Mouse (Mus musculus) adrenal gland, postnatal 4 days (tissue): Measurements from ENCODE around the gene Unc45b. TPM values are rescaled to one million over a fixed set of nuclear protein-coding genes. Genes with fewer than 3 reads are reported as not detected.
A peak's percentile ranks its signal among the peaks of the same experiment; 100 is the strongest.

Experiments used
- DNase-seq, 2 experiments: peaks; one replicate each; pipeline ENCODE4 v3.0.0; 2021 to 2022; ENCODE audit warnings: low spot score in 2 of 2, mixed read lengths in 2 of 2
- long read RNA-seq, 2 experiments: library from polyadenylated mRNA; stranded (forward); transcript quantifications; one replicate each; pipeline ENCODE4 v2.0.0; 2021
- total RNA-seq, 2 experiments: library from RNA; stranded (reverse); gene quantifications; 2 replicates each; pipeline ENCODE4 v1.2.3; 2021

Unc45b gene
- total RNA-seq: 10 to 100 TPM; 14.9 to 15.5 TPM
- long read RNA-seq, experiment 1, partial matches to known transcripts: 1 of 6 reads
- long read RNA-seq, experiment 1, other reads (novel, unspliced or antisense): 5 of 6 reads
- long read RNA-seq, experiment 2, partial matches to known transcripts: 0 of 11 reads
- long read RNA-seq, experiment 2, other reads (novel, unspliced or antisense): 8 of 11 reads

GRCm38 (mm10) chr11:82910250-82910649, at the start of gene Unc45b:
Gene Unc45b, plus strand, starts transcription at chr11:82910550.
- DNase-seq: no peak

DNA sequence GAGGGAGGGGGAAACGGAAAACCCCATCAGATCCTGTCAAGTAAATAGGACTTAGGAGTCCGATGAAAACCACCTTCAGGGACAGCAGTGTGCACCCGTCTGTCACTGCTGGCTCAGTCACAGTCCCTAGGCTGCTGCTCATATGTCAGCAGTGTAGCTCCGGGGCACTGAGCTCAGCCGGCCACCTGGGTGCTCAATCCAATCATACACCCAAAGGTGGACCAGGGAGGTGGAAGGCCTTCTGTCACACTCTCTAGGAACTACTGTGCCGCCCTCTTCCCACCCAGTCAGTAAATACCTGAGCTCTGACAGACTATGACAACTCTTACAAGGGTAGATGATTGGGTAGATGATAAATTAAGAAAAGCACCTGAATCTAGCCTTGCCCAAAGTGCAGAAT, 49.6 kb upstream of the Unc45b start:
- DNase-seq: no peak

- DNase-seq: no peak
Measured at GRCm38 (mm10) chr11:82861558-82861957, 48.8 kb upstream of the Unc45b start.

GRCm38 (mm10) chr11:82862638-82863037, 47.7 kb upstream of the Unc45b start:
- no peak for DNase-seq

DNA sequence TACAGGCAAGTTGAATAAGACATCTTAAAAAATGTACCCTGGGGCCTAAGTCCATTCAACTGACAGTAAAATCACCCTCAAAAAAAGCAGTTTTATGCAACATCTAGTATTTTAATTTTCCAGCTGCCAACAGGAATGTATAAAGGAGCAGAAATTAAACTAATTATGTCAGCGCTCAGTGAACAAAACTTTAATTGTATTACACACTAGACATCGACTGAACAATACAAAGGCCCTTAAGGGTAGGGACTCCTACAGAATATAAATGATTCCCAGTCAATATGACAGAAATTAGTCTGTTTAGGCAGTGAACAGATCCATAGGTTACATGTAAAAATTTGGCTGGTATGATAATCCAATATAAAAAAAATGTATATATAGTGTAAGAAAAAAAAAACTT, 47.3 kb upstream of the Unc45b start:
- no peak for DNase-seq

- no peak for DNase-seq
Measured at GRCm38 (mm10) chr11:82863488-82863931, 46.8 kb upstream of the Unc45b start.

DNA sequence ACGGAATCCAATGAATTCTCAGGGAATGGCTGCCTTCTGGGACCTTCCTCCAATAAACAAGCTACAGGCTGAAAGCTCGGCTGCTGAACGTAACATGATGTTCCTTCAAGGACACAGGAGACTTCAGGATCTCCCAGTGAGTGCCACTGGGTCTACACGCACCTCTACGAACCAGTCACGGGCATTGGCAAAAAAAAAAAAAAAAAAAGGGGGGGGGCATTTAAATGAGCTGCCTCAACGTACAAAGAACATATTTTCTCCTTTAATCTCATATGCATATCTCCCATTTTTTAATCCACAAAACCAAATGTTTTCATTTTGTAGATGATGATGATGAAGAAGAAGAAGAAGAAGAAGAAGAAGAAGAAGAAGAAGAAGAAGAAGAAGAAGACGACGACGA, 44.4 kb upstream of the Unc45b start:
- DNase-seq: no peak

DNA sequence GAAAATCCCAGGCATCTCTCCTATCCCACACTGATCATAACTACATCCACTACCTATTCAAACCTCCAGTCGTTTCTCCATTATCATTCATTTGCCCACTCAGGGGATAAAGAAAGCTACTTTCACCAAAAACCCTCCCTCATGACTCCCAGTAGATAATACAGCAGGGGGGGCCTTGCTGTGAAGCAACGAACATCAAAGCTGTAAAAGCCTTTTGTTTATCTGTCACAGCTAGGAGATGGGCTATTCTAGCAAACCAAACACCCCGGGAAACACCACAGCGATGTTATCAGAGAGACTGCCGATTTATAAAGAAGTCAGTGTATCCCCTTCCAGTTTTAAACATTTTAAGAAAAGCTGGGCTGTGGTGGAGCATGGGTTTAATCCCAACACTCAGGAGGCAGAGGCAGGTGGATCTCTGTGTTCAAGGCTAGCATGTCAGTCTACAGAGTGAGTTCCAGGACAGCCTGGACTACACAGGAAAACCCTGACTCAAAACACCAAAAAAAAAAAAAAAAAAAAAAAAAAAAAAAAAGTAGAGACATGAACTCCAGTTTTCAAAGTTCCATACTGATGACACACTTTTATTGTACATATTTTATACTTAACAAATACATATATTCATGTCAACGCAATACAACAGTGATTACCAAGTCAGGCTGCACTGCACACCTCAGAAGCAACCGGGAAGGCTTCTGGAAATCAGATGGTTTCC, 43.3 kb upstream of the Unc45b start:
- no peak for DNase-seq

- DNase-seq: no peak
Measured at GRCm38 (mm10) chr11:82867956-82868355, 42.4 kb upstream of the Unc45b start.

GRCm38 (mm10) chr11:82869506-82870172, 40.7 kb upstream of the Unc45b start:
- DNase-seq: no peak

GRCm38 (mm10) chr11:82870173-82871030, 39.9 kb upstream of the Unc45b start:
- DNase-seq: peak; percentile 19 to 21

DNA sequence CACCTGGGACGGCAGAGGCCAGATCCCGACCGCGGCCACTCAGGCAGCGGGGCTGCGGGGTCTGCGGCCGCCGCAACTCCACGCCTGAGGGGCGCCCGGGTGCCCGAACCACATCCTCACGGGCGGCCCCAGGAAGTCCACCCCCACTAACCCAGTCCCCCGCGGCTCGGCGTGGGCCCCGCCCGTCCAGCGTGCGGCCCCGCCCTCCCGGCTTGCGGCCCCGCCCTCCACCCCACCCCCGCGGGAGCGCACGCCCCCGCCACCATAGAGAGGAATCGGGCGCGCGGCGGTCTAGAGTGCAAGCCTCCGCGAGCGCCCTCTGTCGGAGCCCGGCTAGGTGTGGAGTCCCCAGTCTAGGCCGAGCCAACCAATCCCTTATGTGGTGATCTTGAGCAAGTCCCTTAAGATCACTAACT, 39.3 kb upstream of the Unc45b start, which contains the start of gene Rffl:
TSS of gene Rffl (minus strand) at position 180 of the 416 bp plus-strand sequence.
- peak; percentile 85 to 90 for DNase-seq

GRCm38 (mm10) chr11:82874924-82875323, 35.4 kb upstream of the Unc45b start:
- no peak for DNase-seq

DNA sequence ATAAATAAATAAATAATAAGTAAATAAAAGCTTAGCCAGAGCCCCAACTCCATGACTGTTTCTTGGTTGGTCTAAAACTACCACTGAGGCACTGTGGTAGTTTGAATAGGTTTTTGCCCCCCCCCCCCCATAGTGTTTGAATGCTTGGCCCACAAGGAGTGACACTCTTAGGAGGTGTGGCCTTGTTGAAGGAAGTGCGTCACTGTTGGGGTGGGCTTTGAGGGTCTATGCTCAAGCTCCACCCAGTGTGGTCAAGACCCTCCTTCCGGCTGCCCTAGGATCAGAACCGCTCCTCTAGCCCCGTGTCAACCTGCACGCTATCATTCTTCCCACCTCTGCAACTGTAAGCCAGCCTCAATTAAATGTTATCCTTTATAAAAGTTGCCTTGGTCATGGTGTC, 34.7 kb upstream of the Unc45b start:
- no peak for DNase-seq

GRCm38 (mm10) chr11:82877726-82878344, 32.5 kb upstream of the Unc45b start:
- no peak for DNase-seq

GRCm38 (mm10) chr11:82883180-82883579, 27.2 kb upstream of the Unc45b start:
- DNase-seq: no peak

DNA sequence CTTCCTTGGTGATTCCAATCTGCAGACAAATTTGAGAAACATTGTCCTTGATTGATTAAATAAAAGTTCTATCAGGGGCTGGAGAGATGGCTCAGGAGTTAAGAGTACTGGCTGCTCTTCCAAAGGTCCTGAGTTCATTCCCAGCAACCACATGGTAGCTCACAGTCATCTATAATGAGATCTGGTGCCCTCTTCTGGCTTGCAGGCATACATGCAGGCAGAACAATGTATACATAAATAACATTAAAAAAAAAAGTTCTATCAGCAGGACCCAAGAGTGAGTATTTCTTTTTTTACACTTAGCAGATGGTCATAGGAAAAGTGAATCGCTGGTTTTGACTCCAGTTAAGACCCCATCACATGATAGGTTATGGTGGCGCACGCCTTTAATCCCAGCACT, 23.8 kb upstream of the Unc45b start:
- DNase-seq: no peak

DNA sequence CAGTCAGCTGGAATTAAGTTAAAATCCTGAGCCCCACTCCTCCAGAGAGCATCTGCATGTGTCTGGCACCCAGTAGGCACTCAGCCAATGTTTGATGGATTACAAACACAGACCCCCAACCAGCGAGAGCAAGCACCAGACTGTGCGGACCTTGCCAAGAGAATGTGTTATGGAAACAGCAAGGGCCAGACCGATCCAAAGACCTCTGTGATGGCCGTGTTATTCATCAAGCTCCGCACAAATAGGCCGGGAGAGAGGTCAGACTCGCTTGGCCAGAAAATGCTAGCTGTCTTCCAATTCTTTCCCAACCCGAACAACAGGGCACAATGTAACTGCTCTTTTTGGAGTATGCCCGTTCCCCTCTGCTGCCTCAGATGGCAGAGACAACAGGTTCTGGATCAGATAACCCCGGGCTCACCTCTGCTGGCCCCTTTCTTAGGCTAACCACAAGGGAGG, 21.8 kb upstream of the Unc45b start:
- no peak for DNase-seq

DNA sequence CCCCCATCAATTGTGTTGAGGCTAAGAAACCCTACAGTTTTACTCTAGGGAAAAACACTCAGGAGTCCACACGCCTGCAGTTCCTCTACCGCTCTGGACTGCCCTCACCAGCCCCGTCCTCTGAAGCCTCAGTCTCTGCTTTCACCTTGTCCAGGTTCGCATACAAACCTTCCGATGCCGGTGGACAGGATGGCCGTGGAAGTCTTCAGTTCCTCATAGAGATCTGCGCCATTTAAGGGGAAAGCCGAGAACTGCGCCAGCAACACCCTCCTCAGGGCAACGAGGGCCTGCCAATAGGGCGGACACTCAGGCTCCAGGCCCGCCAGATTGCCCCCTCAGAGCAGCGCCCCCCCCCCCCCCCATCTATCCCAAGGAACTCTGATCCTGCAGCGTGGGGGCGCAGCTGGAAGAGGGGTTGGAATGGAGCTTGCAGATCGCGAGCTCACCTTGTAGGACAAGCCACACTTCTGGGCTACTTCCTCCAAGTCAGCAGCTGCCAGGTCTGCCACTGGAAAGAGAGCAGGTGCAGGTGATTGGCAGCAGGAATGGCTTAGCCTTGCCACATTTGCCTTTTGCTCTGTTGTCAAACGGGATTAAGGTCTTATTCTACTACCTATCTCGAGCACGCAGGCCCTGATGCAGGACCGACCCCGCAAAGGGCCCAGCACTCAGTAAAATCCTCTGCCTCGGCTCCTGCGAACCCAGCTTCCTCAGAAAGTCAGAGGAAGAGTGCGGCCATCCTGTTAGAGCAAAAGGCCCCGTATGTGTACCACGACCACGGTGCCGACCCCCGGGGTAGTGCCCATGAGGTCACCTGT, 20.6 kb upstream of the Unc45b start:
- DNase-seq: no peak

DNA sequence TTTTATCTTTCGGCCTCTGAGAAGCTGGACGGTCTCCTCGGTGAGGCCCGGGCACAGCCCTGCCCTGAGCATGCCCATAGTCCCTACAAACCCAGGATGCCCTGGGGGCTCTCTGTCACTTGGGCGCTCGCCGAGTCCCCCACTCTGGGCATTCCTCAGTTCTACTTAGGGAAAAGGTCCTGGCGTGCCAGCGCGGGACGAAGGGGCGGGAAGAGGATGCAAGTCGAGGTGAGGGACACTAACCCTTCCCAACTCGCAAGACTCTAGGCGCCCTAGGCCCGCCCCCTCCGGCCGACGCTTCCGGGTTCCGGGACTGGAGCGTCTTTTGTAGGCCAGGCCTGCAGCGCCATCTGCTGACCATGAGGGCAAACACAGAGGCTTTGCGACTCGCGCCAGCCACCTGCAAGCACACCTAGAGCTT, 20.0 kb upstream of the Unc45b start, which contains the start of gene Rad51d:
TSS of gene Rad51d (minus strand) at position 273 of the 421 bp plus-strand sequence.
- DNase-seq: peak; percentile 89 to 92
